In genomic region chrX:73468330-73468729, GRCm38 (mm10) we compare ENCODE assay signal across 16 mouse cellular contexts. TPM values are rescaled to one million over a fixed set of nuclear protein-coding genes. Genes with fewer than 3 reads are reported as not detected.
DNase-seq lines count a peak whose midpoint lies in the region; ATAC-seq and TF ChIP-seq lines count a peak whose summit lies in the region.
"Had no signal": no experiment of that assay in that cellular context is flagged by ENCODE, and none has a peak within 500 bp of the region (broad histone marks: within the 10 kb centered on the region; RNA-seq: fewer than 3 reads in every experiment).

No protein-coding gene starts in this region.

- H3K79me2 ChIP-seq in heart, adult 2 months (replicated peaks; ENCODE audit: control insufficient read depth, insufficient read depth, low read length) = no peaks in the 10 kb centered on the region

- peak; percentile 92 for DNase-seq in heart, adult 11 months
- no peak for DNase-seq in heart, adult 2 months
- DNase-seq in kidney, postnatal 10 days = no peak
- no peak for DNase-seq in embryonic facial prominence, embryonic 14.5 days (ENCODE audit: low spot score)
- DNase-seq in adrenal gland, adult (ENCODE audit: inconsistent age in 2 of 2, low spot score in 1 of 2) = no peak
- no peak for DNase-seq in cerebellum, postnatal 4 days (ENCODE audit: low spot score in 2 of 2)
- DNase-seq: adrenal gland, postnatal 14 days; cerebellum, adult 11-12 months; gastrocnemius, postnatal 10 days; thymus, postnatal 36 days had no signal

- H3K27ac ChIP-seq in heart, adult 2 months = no peak overlapping the region; the same call in none of the 2 replicates
- 0 out of 2 replicates have a peak overlapping the region, but pooled peaks have one; percentile 8 for H3K27ac ChIP-seq in kidney, embryonic 16.5 days (ENCODE audit: low read length)
- H3K27ac ChIP-seq in embryonic facial prominence, embryonic 14.5 days (replicated peaks; ENCODE audit: low read depth, low read length) = peak overlapping the region; percentile 93
- H3K27ac ChIP-seq in limb, embryonic 15.5 days = peak overlapping the region; percentile 92
- H3K27ac ChIP-seq: midbrain, embryonic 10.5 days had no signal

- H3K4me3 ChIP-seq in heart, adult 2 months = no peak overlapping the region
- no peak overlapping the region for H3K4me3 ChIP-seq in kidney, embryonic 16.5 days (ENCODE audit: low read length)
- no peak overlapping the region for H3K4me3 ChIP-seq in embryonic facial prominence, embryonic 14.5 days (ENCODE audit: low read depth, low read length)
- H3K4me3 ChIP-seq in limb, embryonic 15.5 days = no peak overlapping the region
- H3K4me3 ChIP-seq: erythroblast, embryonic 14.5 days; midbrain, embryonic 10.5 days had no signal

- TF ChIP-seq CTCF in heart, adult 2 months (IDR thresholded peaks at IDR 0.05) = no peak

- no peak for TF ChIP-seq EP300 in heart, adult 2 months (IDR thresholded peaks at IDR 0.05; ENCODE audit: insufficient read depth, low read depth, low read length)

- H3K27me3 ChIP-seq in heart, adult 2 months (ENCODE audit: control insufficient read depth, insufficient read depth, low read length) = no peaks in the 10 kb centered on the region
- H3K27me3 ChIP-seq in kidney, embryonic 16.5 days (ENCODE audit: insufficient read depth, low read length) = peaks cover 8% of the 10 kb centered on the region; the same call in 1 of the 2 replicates
- no peaks in the 10 kb centered on the region for H3K27me3 ChIP-seq in embryonic facial prominence, embryonic 14.5 days (replicated peaks; ENCODE audit: control insufficient read depth, insufficient read depth, low read length)
- no peaks in the 10 kb centered on the region; the same call in 1 of the 2 replicates for H3K27me3 ChIP-seq in limb, embryonic 15.5 days

- no peak overlapping the region for H3K4me2 ChIP-seq in kidney, embryonic 16.5 days (replicated peaks; ENCODE audit: low read depth, low read length)
- no peak overlapping the region for H3K4me2 ChIP-seq in embryonic facial prominence, embryonic 14.5 days (ENCODE audit: low read depth, low read length)
- no peak overlapping the region for H3K4me2 ChIP-seq in limb, embryonic 15.5 days

- no peak overlapping the region for H3K9ac ChIP-seq in heart, adult 2 months (ENCODE audit: low read depth, low read length)
- no peak overlapping the region for H3K9ac ChIP-seq in kidney, embryonic 16.5 days (replicated peaks; ENCODE audit: low read length)
- no peak overlapping the region for H3K9ac ChIP-seq in embryonic facial prominence, embryonic 14.5 days (ENCODE audit: low read depth, low read length)
- no peak overlapping the region for H3K9ac ChIP-seq in limb, embryonic 15.5 days

- ATAC-seq in kidney, embryonic 16.5 days (ENCODE audit: low FRiP score, low TSS enrichment) = no peak
- ATAC-seq in embryonic facial prominence, embryonic 14.5 days (ENCODE audit: low read depth) = no peak
- no peak for ATAC-seq in limb, embryonic 15.5 days (ENCODE audit: insufficient number of reproducible peaks, low FRiP score, low TSS enrichment, low read depth)
- ATAC-seq: inflammation-experienced regulatory T-cells, adult 6 months had no signal

- WGBS in heart, adult 2 months = 58% methylated on average over 3 of the region's 3 CpGs
- 76% methylated on average over 3 of the region's 3 CpGs for WGBS in kidney, embryonic 16.5 days
- 45% methylated on average over 3 of the region's 3 CpGs for WGBS in embryonic facial prominence, embryonic 14.5 days
- 49% methylated on average over 2 of the region's 3 CpGs for WGBS in limb, embryonic 15.5 days

- intact Hi-C loops in heart, adult 2 months (cut with DNase I) = no loop called here

- H3K9me3 ChIP-seq in kidney, embryonic 16.5 days (ENCODE audit: low read length) = no peaks in the 10 kb centered on the region
- H3K9me3 ChIP-seq in embryonic facial prominence, embryonic 14.5 days (ENCODE audit: control insufficient read depth, low read length) = no peaks in the 10 kb centered on the region
- H3K9me3 ChIP-seq in limb, embryonic 15.5 days = no peaks in the 10 kb centered on the region
- H3K9me3 ChIP-seq: midbrain, embryonic 10.5 days had no signal

- H3K4me1 ChIP-seq in heart, adult 2 months (ENCODE audit: control insufficient read depth, insufficient read depth, low read length) = peaks cover 4% of the 10 kb centered on the region; the same call in 1 of the 2 replicates
- no peaks in the 10 kb centered on the region for H3K4me1 ChIP-seq in kidney, embryonic 16.5 days (ENCODE audit: insufficient read depth, low read length)
- H3K4me1 ChIP-seq in embryonic facial prominence, embryonic 14.5 days (ENCODE audit: control insufficient read depth, insufficient read depth, low read length) = peaks cover 30% of the 10 kb centered on the region
- H3K4me1 ChIP-seq in limb, embryonic 15.5 days = peaks cover 37% of the 10 kb centered on the region
- H3K4me1 ChIP-seq: midbrain, embryonic 10.5 days had no signal

- no peak for TF ChIP-seq POLR2A in heart, adult 2 months (IDR thresholded peaks at IDR 0.05; ENCODE audit: insufficient read depth, low read depth, low read length)

- H3K36me3 ChIP-seq in heart, adult 2 months (ENCODE audit: control insufficient read depth, insufficient read depth, low read length) = no peaks in the 10 kb centered on the region
- no peaks in the 10 kb centered on the region for H3K36me3 ChIP-seq in kidney, embryonic 16.5 days (ENCODE audit: insufficient read depth, low read length)
- H3K36me3 ChIP-seq in embryonic facial prominence, embryonic 14.5 days (ENCODE audit: control insufficient read depth, insufficient read depth, low read length) = no peaks in the 10 kb centered on the region
- H3K36me3 ChIP-seq in limb, embryonic 15.5 days = no peaks in the 10 kb centered on the region
- H3K36me3 ChIP-seq: midbrain, embryonic 10.5 days had no signal

RNA-seq across cellular contexts. Expression of gene Haus7, which starts 9.5 kb away (rescaled TPM):
- total RNA-seq in heart, adult 2 months (2021) = 1 to 10 TPM; 4.3 to 5.5 TPM
- polyA plus RNA-seq in heart, adult 2 months (2012; rRNA removed) = 6.0 and 8.9 TPM in 2 replicates
- polyA plus RNA-seq in kidney, embryonic 16.5 days (2015; fragmentation: Nextera tagmentation; extraction: Ambion mirVana) = 64.2 and 70.0 TPM in 2 replicates
- polyA plus RNA-seq in embryonic facial prominence, embryonic 14.5 days (2014; fragmentation: Nextera tagmentation; extraction: Ambion mirVana) = 48.2 and 52.5 TPM in 2 replicates
- polyA plus RNA-seq in limb, embryonic 15.5 days (2015; fragmentation: Nextera tagmentation; extraction: Ambion mirVana) = 53.8 and 54.7 TPM in 2 replicates

RNA-seq across cellular contexts. Expression of gene Bgn, which starts 15.1 kb away (rescaled TPM):
- total RNA-seq in heart, adult 2 months (2021) = 100 to 1,000 TPM; 190 to 202 TPM
- polyA plus RNA-seq in heart, adult 2 months (2012; rRNA removed) = 378 and 439 TPM in 2 replicates
- 98.7 and 109 TPM in 2 replicates for polyA plus RNA-seq in kidney, embryonic 16.5 days (2015; fragmentation: Nextera tagmentation; extraction: Ambion mirVana)
- 263 and 311 TPM in 2 replicates for polyA plus RNA-seq in embryonic facial prominence, embryonic 14.5 days (2014; fragmentation: Nextera tagmentation; extraction: Ambion mirVana)
- 243 and 288 TPM in 2 replicates for polyA plus RNA-seq in limb, embryonic 15.5 days (2015; fragmentation: Nextera tagmentation; extraction: Ambion mirVana)

RNA-seq across cellular contexts. Expression of gene Trex2, which starts 33.2 kb away (rescaled TPM):
- total RNA-seq in heart, adult 2 months (2021) = not detected
- not detected in 2 replicates for polyA plus RNA-seq in heart, adult 2 months (2012; rRNA removed)
- polyA plus RNA-seq in kidney, embryonic 16.5 days (2015; fragmentation: Nextera tagmentation; extraction: Ambion mirVana) = not detected in 2 replicates
- 1.3 and 2.9 TPM in 2 replicates for polyA plus RNA-seq in embryonic facial prominence, embryonic 14.5 days (2014; fragmentation: Nextera tagmentation; extraction: Ambion mirVana)
- 12.5 and 18.3 TPM in 2 replicates for polyA plus RNA-seq in limb, embryonic 15.5 days (2015; fragmentation: Nextera tagmentation; extraction: Ambion mirVana)
- total RNA-seq: adrenal gland, postnatal 14 days; gastrocnemius, postnatal 10 days; left cerebral cortex, adult 8-10 months had no signal
- polyA plus RNA-seq: erythroblast, embryonic 14.5 days; inflammation-experienced regulatory T-cells, adult 6 months; midbrain, embryonic 10.5 days had no signal

RNA-seq across cellular contexts. Expression of gene Atp2b3, which starts 34.6 kb away (rescaled TPM):
- under 1 TPM in 1 of 2 experiments, not detected in 1; 0.14 TPM for total RNA-seq in heart, adult 2 months (2021)
- polyA plus RNA-seq in heart, adult 2 months (2012; rRNA removed) = 0.09 and 0.12 TPM in 2 replicates
- 0.19 TPM in 2 replicates for polyA plus RNA-seq in kidney, embryonic 16.5 days (2015; fragmentation: Nextera tagmentation; extraction: Ambion mirVana)
- 0.80 and 1.3 TPM in 2 replicates for polyA plus RNA-seq in embryonic facial prominence, embryonic 14.5 days (2014; fragmentation: Nextera tagmentation; extraction: Ambion mirVana)
- polyA plus RNA-seq in limb, embryonic 15.5 days (2015; fragmentation: Nextera tagmentation; extraction: Ambion mirVana) = 0.41 and 0.97 TPM in 2 replicates
- polyA plus RNA-seq: erythroblast, embryonic 14.5 days; inflammation-experienced regulatory T-cells, adult 6 months had no signal

RNA-seq across cellular contexts. Expression of gene Zfp92, which starts 57.4 kb away (rescaled TPM):
- not detected for total RNA-seq in heart, adult 2 months (2021)
- not detected in 2 replicates for polyA plus RNA-seq in heart, adult 2 months (2012; rRNA removed)
- 0.10 TPM in 1 of 2 replicates, not detected in the other for polyA plus RNA-seq in kidney, embryonic 16.5 days (2015; fragmentation: Nextera tagmentation; extraction: Ambion mirVana)
- 0.11 and 0.21 TPM in 2 replicates for polyA plus RNA-seq in embryonic facial prominence, embryonic 14.5 days (2014; fragmentation: Nextera tagmentation; extraction: Ambion mirVana)
- polyA plus RNA-seq in limb, embryonic 15.5 days (2015; fragmentation: Nextera tagmentation; extraction: Ambion mirVana) = 0.14 and 0.15 TPM in 2 replicates
- polyA plus RNA-seq: erythroblast, embryonic 14.5 days had no signal
